Mouse (Mus musculus): ENCODE data around the gene Selenoi. TPM values are rescaled to one million over a fixed set of nuclear protein-coding genes. Genes with fewer than 3 reads are reported as not detected.

Gene Selenoi
- polyA plus RNA-seq, 1 experiment = 32.9 TPM

GRCm38 (mm10) chr5:30231891-30232270 lies 500 bp upstream of the Selenoi start:
- TF ChIP-seq POLR2A (IDR thresholded peaks at IDR 0.05; ENCODE audit: extremely low read depth, insufficient read depth, low read length) = no peak
- no peak for TF ChIP-seq CTCF (IDR thresholded peaks at IDR 0.05; ENCODE audit: extremely low read depth, insufficient read depth, low read length)
- Histone ChIP-seq H3K27ac (ENCODE audit: insufficient read depth, low read length) (peak overlapping the region; percentile 29; the same call in 1 of the 2 replicates), H3K4me3 (ENCODE audit: insufficient read depth, low read length) (peak overlapping the region; percentile 61), H3K4me1 (ENCODE audit: control insufficient read depth, insufficient read depth, low read length) (no peaks in the 10 kb centered on the region)

- no peaks in the 10 kb centered on the region for H3K4me1 ChIP-seq (ENCODE audit: control insufficient read depth, insufficient read depth, low read length)
- TF ChIP-seq POLR2A (IDR thresholded peaks at IDR 0.05; ENCODE audit: extremely low read depth, insufficient read depth, low read length) (no peak), CTCF (IDR thresholded peaks at IDR 0.05; ENCODE audit: extremely low read depth, insufficient read depth, low read length) (no peak)
- peak overlapping the region; percentile 51 for H3K27ac ChIP-seq (ENCODE audit: insufficient read depth, low read length)
- peak overlapping the region; percentile 61 for H3K4me3 ChIP-seq (ENCODE audit: insufficient read depth, low read length)
Observed at GRCm38 (mm10) chr5:30233042-30233441, 661 bp downstream of the Selenoi start.

GRCm38 (mm10) chr5:30233979-30234378 lies 1.6 kb downstream of the Selenoi start:
- Histone ChIP-seq H3K4me3 (ENCODE audit: insufficient read depth, low read length) (no peak overlapping the region; the same call in 1 of the 2 replicates), H3K4me1 (ENCODE audit: control insufficient read depth, insufficient read depth, low read length) (no peaks in the 10 kb centered on the region), H3K27ac (ENCODE audit: insufficient read depth, low read length) (no peak overlapping the region)
- no peak for TF ChIP-seq CTCF (IDR thresholded peaks at IDR 0.05; ENCODE audit: extremely low read depth, insufficient read depth, low read length)
- no peak for TF ChIP-seq POLR2A (IDR thresholded peaks at IDR 0.05; ENCODE audit: extremely low read depth, insufficient read depth, low read length)

- H3K27ac ChIP-seq (ENCODE audit: insufficient read depth, low read length) = no peak overlapping the region
- no peaks in the 10 kb centered on the region for H3K4me1 ChIP-seq (ENCODE audit: control insufficient read depth, insufficient read depth, low read length)
- H3K4me3 ChIP-seq (ENCODE audit: insufficient read depth, low read length) = no peak overlapping the region
- TF ChIP-seq CTCF (IDR thresholded peaks at IDR 0.05; ENCODE audit: extremely low read depth, insufficient read depth, low read length) (no peak), POLR2A (IDR thresholded peaks at IDR 0.05; ENCODE audit: extremely low read depth, insufficient read depth, low read length) (no peak)
Observed at GRCm38 (mm10) chr5:30235641-30236126, 3.3 kb downstream of the Selenoi start.

- no peak overlapping the region for H3K27ac ChIP-seq (ENCODE audit: insufficient read depth, low read length)
- TF ChIP-seq POLR2A (IDR thresholded peaks at IDR 0.05; ENCODE audit: extremely low read depth, insufficient read depth, low read length) (no peak), CTCF (IDR thresholded peaks at IDR 0.05; ENCODE audit: extremely low read depth, insufficient read depth, low read length) (no peak)
- H3K4me1 ChIP-seq (ENCODE audit: control insufficient read depth, insufficient read depth, low read length) = no peaks in the 10 kb centered on the region
- H3K4me3 ChIP-seq (ENCODE audit: insufficient read depth, low read length) = no peak overlapping the region
Observed at GRCm38 (mm10) chr5:30238533-30238932, 6.2 kb downstream of the Selenoi start.

GRCm38 (mm10) chr5:30240552-30240951 lies 8.2 kb downstream of the Selenoi start:
- TF ChIP-seq CTCF (IDR thresholded peaks at IDR 0.05; ENCODE audit: extremely low read depth, insufficient read depth, low read length) = no peak
- no peak for TF ChIP-seq POLR2A (IDR thresholded peaks at IDR 0.05; ENCODE audit: extremely low read depth, insufficient read depth, low read length)
- no peak overlapping the region for H3K4me3 ChIP-seq (ENCODE audit: insufficient read depth, low read length)
- H3K27ac ChIP-seq (ENCODE audit: insufficient read depth, low read length) = no peak overlapping the region
- H3K4me1 ChIP-seq (ENCODE audit: control insufficient read depth, insufficient read depth, low read length) = no peaks in the 10 kb centered on the region

GRCm38 (mm10) chr5:30242410-30242809 lies 10.0 kb downstream of the Selenoi start:
- TF ChIP-seq CTCF (IDR thresholded peaks at IDR 0.05; ENCODE audit: extremely low read depth, insufficient read depth, low read length) = no peak
- TF ChIP-seq POLR2A (IDR thresholded peaks at IDR 0.05; ENCODE audit: extremely low read depth, insufficient read depth, low read length) = no peak
- Histone ChIP-seq H3K4me1 (ENCODE audit: control insufficient read depth, insufficient read depth, low read length) (no peaks in the 10 kb centered on the region), H3K4me3 (ENCODE audit: insufficient read depth, low read length) (no peak overlapping the region), H3K27ac (ENCODE audit: insufficient read depth, low read length) (no peak overlapping the region)

GRCm38 (mm10) chr5:30243741-30244140 lies 11.4 kb downstream of the Selenoi start:
- TF ChIP-seq CTCF (IDR thresholded peaks at IDR 0.05; ENCODE audit: extremely low read depth, insufficient read depth, low read length) = peak; percentile 24; the same call in 1 of the 2 replicates
- no peak for TF ChIP-seq POLR2A (IDR thresholded peaks at IDR 0.05; ENCODE audit: extremely low read depth, insufficient read depth, low read length)
- no peaks in the 10 kb centered on the region for H3K4me1 ChIP-seq (ENCODE audit: control insufficient read depth, insufficient read depth, low read length)
- H3K4me3 ChIP-seq (ENCODE audit: insufficient read depth, low read length) = no peak overlapping the region
- no peak overlapping the region for H3K27ac ChIP-seq (ENCODE audit: insufficient read depth, low read length)

GRCm38 (mm10) chr5:30245861-30246416 lies 13.6 kb downstream of the Selenoi start:
- Histone ChIP-seq H3K4me1 (ENCODE audit: control insufficient read depth, insufficient read depth, low read length) (no peaks in the 10 kb centered on the region), H3K27ac (ENCODE audit: insufficient read depth, low read length) (no peak overlapping the region), H3K4me3 (ENCODE audit: insufficient read depth, low read length) (no peak overlapping the region)
- TF ChIP-seq CTCF (IDR thresholded peaks at IDR 0.05; ENCODE audit: extremely low read depth, insufficient read depth, low read length) (no peak), POLR2A (IDR thresholded peaks at IDR 0.05; ENCODE audit: extremely low read depth, insufficient read depth, low read length) (no peak)

- no peaks in the 10 kb centered on the region for H3K4me1 ChIP-seq (ENCODE audit: control insufficient read depth, insufficient read depth, low read length)
- TF ChIP-seq CTCF (IDR thresholded peaks at IDR 0.05; ENCODE audit: extremely low read depth, insufficient read depth, low read length) (0 out of 2 replicates have a peak, but pooled peaks have one; percentile 8), POLR2A (IDR thresholded peaks at IDR 0.05; ENCODE audit: extremely low read depth, insufficient read depth, low read length) (no peak)
- H3K27ac ChIP-seq (ENCODE audit: insufficient read depth, low read length) = no peak overlapping the region
- H3K4me3 ChIP-seq (ENCODE audit: insufficient read depth, low read length) = no peak overlapping the region
Observed at GRCm38 (mm10) chr5:30247666-30248065, 15.3 kb downstream of the Selenoi start.

Measured in cortical plate, adult 2 months (tissue).